Mouse (Mus musculus) monocyte, adult 5-6 weeks (primary cell): Measurements from ENCODE around the gene Cenpu. TPM values are rescaled to one million over a fixed set of nuclear protein-coding genes. Genes with fewer than 3 reads are reported as not detected.
A peak's percentile ranks its signal among the peaks of the same experiment; 100 is the strongest.

Experiments used
- ATAC-seq: fragments of 153-309, 156-312 bp; replicated peaks from 2 replicates; pipeline ENCODE4 v1.8.0; 2017; ENCODE audit warnings: mild to moderate bottlenecking; ENCODE audit not compliant: low TSS enrichment, insufficient number of reproducible peaks, severe bottlenecking, poor library complexity, low FRiP score
- total RNA-seq: library from RNA; stranded (forward); fragments of 200-1000, 200-491, 200-594 nt; gene quantifications from 3 replicates; pipeline ENCODE4 v1.2.3, GENCODE M21; 2017

Gene Cenpu
- total RNA-seq, 1 experiment from 2014 or later, result 12.8 TPM

GRCm38 (mm10) chr8:46593772-46594171 is 41.9 kb downstream of the Cenpu start:
- ATAC-seq, result no peak

- ATAC-seq, result peak; percentile 97
Observed at GRCm38 (mm10) chr8:46595593-46595992, 43.8 kb downstream of the Cenpu start.

GRCm38 (mm10) chr8:46596530-46596929 is 44.7 kb downstream of the Cenpu start:
- ATAC-seq, result no peak

GRCm38 (mm10) chr8:46597411-46597810 is 45.6 kb downstream of the Cenpu start:
- no peak for ATAC-seq

GRCm38 (mm10) chr8:46598114-46598513 is 46.3 kb downstream of the Cenpu start:
- no peak for ATAC-seq

- ATAC-seq, result no peak
Observed at GRCm38 (mm10) chr8:46598753-46599152, 46.9 kb downstream of the Cenpu start.

GRCm38 (mm10) chr8:46599314-46599904 is 47.6 kb downstream of the Cenpu start:
- no peak for ATAC-seq

GRCm38 (mm10) chr8:46600959-46601707 is 49.3 kb downstream of the Cenpu start:
- no peak for ATAC-seq

GRCm38 (mm10) chr8:46603587-46603986 is 51.8 kb downstream of the Cenpu start:
- no peak for ATAC-seq

GRCm38 (mm10) chr8:46606930-46607329 is 55.1 kb downstream of the Cenpu start:
- ATAC-seq, result no peak

- ATAC-seq, result no peak
Observed at GRCm38 (mm10) chr8:46611557-46611956, 59.7 kb downstream of the Cenpu start.

- no peak for ATAC-seq
Observed at GRCm38 (mm10) chr8:46612913-46613312, 61.1 kb downstream of the Cenpu start.

- no peak for ATAC-seq
Observed at GRCm38 (mm10) chr8:46613377-46613776, 61.5 kb downstream of the Cenpu start.

- ATAC-seq, result no peak
Observed at GRCm38 (mm10) chr8:46615936-46616335, 64.1 kb downstream of the Cenpu start.

GRCm38 (mm10) chr8:46616879-46617689 is 65.3 kb downstream of the Cenpu start, which contains the start of the genes Primpol and Casp3:
Gene Primpol, minus strand, starts transcription at chr8:46617212.
Gene Casp3, plus strand, starts transcription at chr8:46617291.
- peak; percentile 93 for ATAC-seq

- peak; percentile 46 for ATAC-seq
Observed at GRCm38 (mm10) chr8:46617690-46618620, 66.1 kb downstream of the Cenpu start.

- no peak for ATAC-seq
Observed at GRCm38 (mm10) chr8:46618639-46619320, 67.0 kb downstream of the Cenpu start.
